Mouse (Mus musculus): ENCODE measurements around the gene Padi6. TPM values are rescaled to one million over a fixed set of nuclear protein-coding genes. Genes with fewer than 3 reads are reported as not detected.

Padi6 gene
- 0.12 TPM in 1 of 2 replicates, not detected in the other for total RNA-seq (2017)

DNA sequence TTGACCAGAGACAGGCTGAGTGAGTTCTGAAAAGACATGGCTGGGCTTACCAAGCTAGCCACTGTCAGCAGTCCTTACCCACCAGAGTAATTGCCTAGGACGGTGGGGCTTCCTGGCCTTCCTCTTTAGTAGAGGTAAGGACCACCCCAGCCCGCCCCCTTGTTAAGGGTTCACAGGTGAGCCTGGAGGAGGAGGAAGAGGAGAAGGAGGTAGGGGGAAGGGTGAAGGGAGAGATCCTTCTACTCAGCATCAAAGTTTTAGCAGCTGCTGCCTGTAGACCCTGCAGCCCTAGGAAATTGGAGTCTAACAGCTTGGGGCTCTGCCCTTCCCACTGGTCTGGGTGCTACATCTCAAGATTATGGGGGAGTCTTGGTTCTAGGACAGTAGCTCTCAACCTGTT is at the start of gene Padi6:
Padi6 (minus strand) TSS at position 101 of the 400 bp plus-strand sequence.
- ATAC-seq (ENCODE audit: extremely low read depth, insufficient number of reproducible peaks, low FRiP score, poor library complexity, severe bottlenecking) = no peak

GRCm38 (mm10) chr4:140791071-140791470 is 48.6 kb upstream of the Padi6 start:
- no peak for ATAC-seq (ENCODE audit: extremely low read depth, insufficient number of reproducible peaks, low FRiP score, poor library complexity, severe bottlenecking)

DNA sequence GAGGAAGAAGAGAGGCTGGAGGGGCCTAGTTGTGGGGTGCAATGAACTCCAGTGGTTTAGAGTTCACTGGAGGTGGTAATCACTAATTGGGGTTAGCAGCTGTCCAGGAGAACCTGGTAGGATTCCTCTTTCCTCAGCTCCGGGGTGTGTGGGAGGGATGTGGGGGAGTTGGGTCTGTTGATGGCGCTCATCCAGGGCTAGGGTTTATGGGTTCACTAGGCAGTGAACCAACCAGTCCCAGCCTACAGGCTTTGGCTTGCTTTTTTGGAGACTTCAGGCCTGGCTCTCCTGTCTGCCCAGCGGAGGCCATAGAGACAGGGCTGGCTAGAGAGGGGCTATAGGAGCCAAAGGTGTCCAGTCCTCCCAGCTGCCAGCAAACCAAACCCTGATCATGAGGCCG is 47.5 kb upstream of the Padi6 start:
- ATAC-seq (ENCODE audit: extremely low read depth, insufficient number of reproducible peaks, low FRiP score, poor library complexity, severe bottlenecking) = no peak

DNA sequence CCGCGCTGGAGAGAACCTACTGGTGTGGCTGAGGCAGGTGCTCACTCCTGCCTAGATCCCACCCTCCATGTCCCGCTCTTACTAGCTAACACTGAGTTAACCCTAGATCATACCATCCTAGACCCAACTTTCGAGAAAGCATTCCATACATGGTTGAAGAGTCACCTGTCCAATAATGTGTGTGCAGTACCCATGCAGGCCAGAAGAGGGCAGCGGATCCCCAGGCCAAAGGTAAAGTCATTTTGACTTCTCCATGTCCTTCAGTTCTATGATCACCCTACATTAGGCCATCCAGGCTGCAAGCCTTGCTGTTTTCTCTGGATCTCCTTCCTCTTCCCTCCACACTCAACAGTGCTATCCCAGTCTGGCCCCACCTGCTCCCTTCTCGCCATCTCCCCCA is 46.5 kb upstream of the Padi6 start:
- peak; percentile 66 for ATAC-seq (ENCODE audit: extremely low read depth, insufficient number of reproducible peaks, low FRiP score, poor library complexity, severe bottlenecking)

DNA sequence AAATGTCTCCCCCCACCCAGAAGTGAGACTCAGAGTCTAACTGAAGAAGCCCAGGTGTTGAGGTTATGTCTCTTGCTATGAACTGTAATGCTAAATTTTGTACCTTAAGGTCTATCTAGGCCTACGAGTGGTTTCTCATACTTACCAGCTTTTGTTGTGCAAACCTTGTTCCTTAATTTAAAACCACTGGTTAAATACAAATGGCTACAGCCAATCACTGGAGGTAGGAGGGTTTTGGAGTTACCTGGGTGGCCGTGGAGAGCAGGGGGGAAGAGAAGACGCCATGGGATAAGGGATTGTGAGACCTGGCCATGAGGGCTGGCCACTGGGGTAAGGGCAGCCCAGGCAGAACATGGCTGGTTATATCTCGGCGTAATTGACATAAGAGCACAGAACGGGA is 45.8 kb upstream of the Padi6 start:
- ATAC-seq (ENCODE audit: extremely low read depth, insufficient number of reproducible peaks, low FRiP score, poor library complexity, severe bottlenecking) = peak; percentile 10; the same call in 1 of the 2 replicates

DNA sequence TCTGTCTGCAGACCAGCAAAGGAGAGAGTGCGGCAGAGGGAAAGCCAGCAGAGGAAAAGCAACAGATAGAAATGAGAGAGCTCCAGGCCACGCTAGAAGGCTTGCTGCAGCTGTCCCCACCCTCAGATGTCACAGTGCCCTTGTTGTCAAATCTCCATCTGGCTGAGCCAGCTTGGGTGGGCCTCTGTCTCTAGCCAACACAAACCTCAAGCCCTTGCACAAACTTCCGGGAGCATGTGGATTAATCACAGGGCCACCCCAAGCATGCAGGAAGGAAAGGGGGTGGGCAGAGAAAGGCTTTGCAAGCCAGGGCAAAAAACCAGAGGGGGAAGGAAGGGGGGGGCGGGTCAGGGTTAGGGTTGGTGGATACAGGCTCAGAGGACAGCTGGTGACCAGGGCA is 45.0 kb upstream of the Padi6 start:
- ATAC-seq (ENCODE audit: extremely low read depth, insufficient number of reproducible peaks, low FRiP score, poor library complexity, severe bottlenecking) = no peak

- no peak for ATAC-seq (ENCODE audit: extremely low read depth, insufficient number of reproducible peaks, low FRiP score, poor library complexity, severe bottlenecking)
Measured at GRCm38 (mm10) chr4:140785217-140785616, 42.8 kb upstream of the Padi6 start.

GRCm38 (mm10) chr4:140784292-140784945 is 42.0 kb upstream of the Padi6 start:
- no peak for ATAC-seq (ENCODE audit: extremely low read depth, insufficient number of reproducible peaks, low FRiP score, poor library complexity, severe bottlenecking)

GRCm38 (mm10) chr4:140782821-140783220 is 40.4 kb upstream of the Padi6 start:
- ATAC-seq (ENCODE audit: extremely low read depth, insufficient number of reproducible peaks, low FRiP score, poor library complexity, severe bottlenecking) = 0 out of 2 replicates have a peak, but pooled peaks have one; percentile 17

- no peak for ATAC-seq (ENCODE audit: extremely low read depth, insufficient number of reproducible peaks, low FRiP score, poor library complexity, severe bottlenecking)
Measured at GRCm38 (mm10) chr4:140780507-140780906, 38.1 kb upstream of the Padi6 start.

GRCm38 (mm10) chr4:140779803-140780397 is 37.5 kb upstream of the Padi6 start:
- ATAC-seq (ENCODE audit: extremely low read depth, insufficient number of reproducible peaks, low FRiP score, poor library complexity, severe bottlenecking) = no peak

- ATAC-seq (ENCODE audit: extremely low read depth, insufficient number of reproducible peaks, low FRiP score, poor library complexity, severe bottlenecking) = no peak
Measured at GRCm38 (mm10) chr4:140776623-140777022, 34.2 kb upstream of the Padi6 start.

- no peak for ATAC-seq (ENCODE audit: extremely low read depth, insufficient number of reproducible peaks, low FRiP score, poor library complexity, severe bottlenecking)
Measured at GRCm38 (mm10) chr4:140775876-140776275, 33.4 kb upstream of the Padi6 start.

DNA sequence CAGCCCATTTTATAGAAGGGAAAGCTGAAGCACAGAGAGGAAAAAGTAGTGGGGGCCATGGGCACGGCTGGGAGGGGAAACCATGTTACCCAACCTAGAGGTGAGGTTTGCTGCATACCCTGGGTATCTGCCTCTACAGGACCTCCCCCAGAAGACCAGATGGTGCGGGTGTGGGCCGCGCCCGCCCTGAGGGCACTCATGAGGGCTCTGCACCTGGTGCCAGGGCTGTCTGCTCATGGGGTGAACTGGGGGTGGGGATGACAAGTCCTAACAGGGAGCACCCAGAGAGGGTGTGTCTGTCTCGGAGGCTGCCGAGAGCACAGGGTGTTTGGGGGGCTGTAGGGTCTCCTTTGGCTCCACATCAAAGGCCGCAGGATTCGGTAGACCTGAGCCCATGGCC is 32.5 kb upstream of the Padi6 start:
- ATAC-seq (ENCODE audit: extremely low read depth, insufficient number of reproducible peaks, low FRiP score, poor library complexity, severe bottlenecking) = no peak

GRCm38 (mm10) chr4:140774025-140774800 is 31.8 kb upstream of the Padi6 start, which contains the start of gene Padi4:
TSS of gene Padi4 (minus strand) at chr4:140774236.
- ATAC-seq (ENCODE audit: extremely low read depth, insufficient number of reproducible peaks, low FRiP score, poor library complexity, severe bottlenecking) = peak; percentile 54

GRCm38 (mm10) chr4:140771091-140771490 is 28.6 kb upstream of the Padi6 start:
- peak; percentile 53 for ATAC-seq (ENCODE audit: extremely low read depth, insufficient number of reproducible peaks, low FRiP score, poor library complexity, severe bottlenecking)

DNA sequence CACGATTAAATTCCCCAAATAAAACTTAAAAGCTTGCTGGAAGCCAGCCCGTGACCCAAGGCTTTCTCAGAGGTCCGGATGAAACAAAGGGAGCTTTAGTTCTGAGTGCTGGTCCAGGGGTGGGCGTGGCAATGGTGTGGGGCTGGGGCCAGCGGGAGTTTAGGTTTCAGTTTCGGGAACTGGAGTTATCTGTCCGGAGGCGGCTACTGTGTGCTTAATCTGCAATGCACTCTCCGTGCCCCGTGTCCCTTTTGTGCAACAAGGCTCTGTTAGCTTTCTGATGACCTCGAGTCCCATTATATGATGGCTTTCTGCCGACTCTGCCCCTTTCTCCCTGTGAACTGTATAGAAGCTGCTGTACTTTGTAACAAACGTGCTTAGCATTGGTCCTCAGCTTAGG is 28.0 kb upstream of the Padi6 start:
- peak; percentile 18; the same call in 1 of the 2 replicates for ATAC-seq (ENCODE audit: extremely low read depth, insufficient number of reproducible peaks, low FRiP score, poor library complexity, severe bottlenecking)

DNA sequence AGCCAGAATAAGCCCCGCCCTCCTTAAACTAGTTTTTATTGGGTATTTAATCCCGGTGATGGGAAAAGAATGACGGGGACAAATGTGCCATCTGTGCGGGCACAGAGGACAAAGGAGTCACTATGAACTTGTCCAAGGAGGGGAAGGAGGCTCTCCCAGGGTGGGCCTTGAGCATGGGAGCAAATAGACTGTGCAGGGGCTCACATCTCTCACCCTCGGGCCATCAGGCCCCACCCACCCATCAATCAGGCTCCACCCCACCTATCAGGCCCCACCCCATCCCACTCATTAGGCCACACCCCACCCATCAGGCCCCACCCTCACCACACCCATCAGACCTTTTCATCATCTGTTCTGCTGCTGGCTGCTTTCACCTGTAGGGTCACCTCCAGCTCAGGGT is 26.5 kb upstream of the Padi6 start:
- no peak for ATAC-seq (ENCODE audit: extremely low read depth, insufficient number of reproducible peaks, low FRiP score, poor library complexity, severe bottlenecking)

GRCm38 (mm10) chr4:140765936-140766335 is 23.5 kb upstream of the Padi6 start:
- ATAC-seq (ENCODE audit: extremely low read depth, insufficient number of reproducible peaks, low FRiP score, poor library complexity, severe bottlenecking) = no peak

DNA sequence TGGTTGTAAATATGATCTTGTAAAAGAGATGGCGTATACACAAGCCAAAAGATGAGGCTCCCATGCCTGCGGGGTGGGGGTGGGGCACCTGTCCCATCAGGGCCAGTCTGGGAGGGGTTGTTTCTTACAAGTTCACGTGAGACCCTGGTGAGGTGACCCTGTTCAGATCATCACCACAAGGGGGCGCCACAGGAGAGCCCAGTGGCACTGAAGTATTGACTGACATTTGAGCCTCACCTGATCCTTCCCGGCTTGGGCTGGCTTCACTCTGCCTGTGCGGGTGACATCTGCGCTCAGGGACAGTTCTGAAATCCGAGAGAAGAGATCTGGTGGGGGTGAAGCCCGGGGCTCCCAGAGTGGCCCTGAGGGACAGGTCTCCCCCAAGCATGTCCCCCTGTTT is 20.7 kb upstream of the Padi6 start:
- ATAC-seq (ENCODE audit: extremely low read depth, insufficient number of reproducible peaks, low FRiP score, poor library complexity, severe bottlenecking) = peak; percentile 61; the same call in 1 of the 2 replicates
